Mouse (Mus musculus) megakaryocyte-erythroid progenitor cell, adult 5-6 weeks (primary cell): ENCODE measurements around the gene Phf20. TPM values are rescaled to one million over a fixed set of nuclear protein-coding genes. Genes with fewer than 3 reads are reported as not detected.

ENCODE experiments used
- ATAC-seq: replicated peaks from 2 replicates; pipeline ENCODE4 v1.8.0; 2016; ENCODE audit warnings: mild to moderate bottlenecking, inconsistent platforms; ENCODE audit not compliant: severe bottlenecking, poor library complexity, low FRiP score, low TSS enrichment
- total RNA-seq, 2 experiments: library from RNA; stranded (forward) in 1 of 2; stranded (reverse) in 1 of 2; fragments of 200-1000, 215-1000 nt in 1 of 2; fragments of >200 nt in 1 of 2; fragmentation: Nextera tagmentation in 1 of 2; gene quantifications; 2 replicates each; pipeline ENCODE4 v1.2.3; 2014 to 2017

Gene Phf20
- total RNA-seq, 2 experiments from 2014 or later, result 31.5 to 56.1 TPM

GRCm38 (mm10) chr2:156353265-156353692, 157.0 kb downstream of the Phf20 start:
- no peak for ATAC-seq

DNA sequence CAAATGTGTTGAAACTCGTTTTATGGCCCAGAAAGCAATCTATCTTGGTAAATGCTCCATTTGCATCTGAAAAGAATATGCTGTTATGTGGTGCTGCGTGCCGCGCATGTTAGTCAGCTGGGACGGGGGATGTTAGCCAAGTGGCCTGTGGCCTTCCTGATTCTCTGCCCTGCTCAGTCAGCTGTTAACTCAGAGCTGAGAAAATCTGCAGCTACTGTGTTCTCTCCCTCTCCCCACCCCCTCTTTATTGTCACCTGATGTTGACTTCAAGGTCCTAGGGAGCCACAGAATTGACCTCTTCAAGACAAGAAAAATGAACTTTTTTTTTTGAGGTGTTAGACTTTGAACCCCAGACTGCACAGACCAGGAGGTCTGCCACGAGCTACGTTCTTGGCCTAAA, 159.8 kb downstream of the Phf20 start:
- ATAC-seq, result no peak

Other genes starting within 250 kb of the Phf20 start
- 22.0 and 26.1 TPM in 2 replicates for gene Cep250, start 240.0 kb upstream of the Phf20 start, total RNA-seq (2014; fragmentation: Nextera tagmentation)
- 23.9 and 27.9 TPM in 2 replicates for gene Cep250, start 240.0 kb upstream of the Phf20 start, total RNA-seq (2017)
- 0.37 and 1.3 TPM in 2 replicates for gene 6430550D23Rik, start 188.5 kb upstream of the Phf20 start, total RNA-seq (2014; fragmentation: Nextera tagmentation)
- 7.0 TPM in 1 of 2 replicates, not detected in the other for gene 6430550D23Rik, start 188.5 kb upstream of the Phf20 start, total RNA-seq (2017)
- 160 TPM in 2 replicates for gene Ergic3, start 188.4 kb upstream of the Phf20 start, total RNA-seq (2014; fragmentation: Nextera tagmentation)
- 68.0 and 100 TPM in 2 replicates for gene Ergic3, start 188.4 kb upstream of the Phf20 start, total RNA-seq (2017)
- gene Fer1l4, start 143.5 kb upstream of the Phf20 start, total RNA-seq (2014; fragmentation: Nextera tagmentation), result not detected in 2 replicates
- gene Fer1l4, start 143.5 kb upstream of the Phf20 start, total RNA-seq (2017), result not detected in 2 replicates
- 1.6 and 5.0 TPM in 2 replicates for gene Spag4, start 131.3 kb upstream of the Phf20 start, total RNA-seq (2014; fragmentation: Nextera tagmentation)
- 1.8 TPM in 1 of 2 replicates, not detected in the other for gene Spag4, start 131.3 kb upstream of the Phf20 start, total RNA-seq (2017)
- gene Cpne1, start 84.5 kb upstream of the Phf20 start, total RNA-seq (2014; fragmentation: Nextera tagmentation), result 28.7 and 29.6 TPM in 2 replicates
- gene Cpne1, start 84.5 kb upstream of the Phf20 start, total RNA-seq (2017), result 15.0 and 19.9 TPM in 2 replicates
- gene Rbm12, start 84.5 kb upstream of the Phf20 start, total RNA-seq (2014; fragmentation: Nextera tagmentation), result 57.8 and 58.4 TPM in 2 replicates
- gene Rbm12, start 84.5 kb upstream of the Phf20 start, total RNA-seq (2017), result 48.4 and 48.5 TPM in 2 replicates
- gene Gm28036, start 69.4 kb upstream of the Phf20 start, total RNA-seq (2014; fragmentation: Nextera tagmentation), result 9.2 and 16.3 TPM in 2 replicates
- gene Gm28036, start 69.4 kb upstream of the Phf20 start, total RNA-seq (2017), result 30.6 and 54.8 TPM in 2 replicates
- gene Romo1, start 52.4 kb upstream of the Phf20 start, total RNA-seq (2014; fragmentation: Nextera tagmentation), result 197 and 326 TPM in 2 replicates
- 12.3 and 18.2 TPM in 2 replicates for gene Romo1, start 52.4 kb upstream of the Phf20 start, total RNA-seq (2017)
- gene Nfs1, start 52.3 kb upstream of the Phf20 start, total RNA-seq (2014; fragmentation: Nextera tagmentation), result 82.6 and 85.5 TPM in 2 replicates
- gene Nfs1, start 52.3 kb upstream of the Phf20 start, total RNA-seq (2017), result 58.6 and 61.5 TPM in 2 replicates
- gene Rbm39, start 16.2 kb upstream of the Phf20 start, total RNA-seq (2014; fragmentation: Nextera tagmentation), result 370 and 390 TPM in 2 replicates
- 690 and 765 TPM in 2 replicates for gene Rbm39, start 16.2 kb upstream of the Phf20 start, total RNA-seq (2017)
- gene Cnbd2, start 115.8 kb downstream of the Phf20 start, total RNA-seq (2014; fragmentation: Nextera tagmentation), result 1.4 and 7.1 TPM in 2 replicates
- 5.2 and 9.3 TPM in 2 replicates for gene Cnbd2, start 115.8 kb downstream of the Phf20 start, total RNA-seq (2017)
- gene Scand1, start 116.2 kb downstream of the Phf20 start, total RNA-seq (2014; fragmentation: Nextera tagmentation), result 4.1 TPM in 2 replicates
- gene Scand1, start 116.2 kb downstream of the Phf20 start, total RNA-seq (2017), result 16.5 and 48.7 TPM in 2 replicates
- not detected in 2 replicates for gene Epb41l1, start 224.4 kb downstream of the Phf20 start, total RNA-seq (2014; fragmentation: Nextera tagmentation)
- gene Epb41l1, start 224.4 kb downstream of the Phf20 start, total RNA-seq (2017), result 0.15 TPM in 1 of 2 replicates, not detected in the other